Mouse (Mus musculus) brain, embryonic 14.5 days (tissue): ENCODE data around the gene Creb3. TPM values are rescaled to one million over a fixed set of nuclear protein-coding genes. Genes with fewer than 3 reads are reported as not detected.

ENCODE experiments used
- DNase-seq: peaks from one replicate; pipeline ENCODE4 v3.0.0-alpha.2; 2011; ENCODE audit warnings: low read depth
- CTCF ChIP-seq: fragments of 200-500 bp; IDR thresholded peaks from 2 replicates; pipeline ENCODE4 v1.5.1; 2012; ENCODE audit warnings: inconsistent platforms, mild to moderate bottlenecking, moderate library complexity, borderline replicate concordance; ENCODE audit not compliant: insufficient read depth, insufficient read length; ENCODE audit errors: extremely low read depth
- POLR2A ChIP-seq: fragments of 200-500 bp; IDR thresholded peaks from 2 replicates; pipeline ENCODE4 v1.6.1; 2012; ENCODE audit warnings: mild to moderate bottlenecking, inconsistent platforms, borderline replicate concordance; ENCODE audit not compliant: poor library complexity, insufficient read depth, insufficient read length, severe bottlenecking; ENCODE audit errors: extremely low read depth
- polyA plus RNA-seq: library from polyadenylated mRNA; depleted of rRNA; stranded (reverse); fragments of >200 nt; gene quantifications from 2 replicates; pipeline ENCODE4 v1.2.3, GENCODE M21; 2012

The Creb3 gene
- polyA plus RNA-seq, 1 experiment, result 47.9 TPM

- DNase-seq, result no peak
- TF ChIP-seq POLR2A (no peak), CTCF (no peak)
Observed at GRCm38 (mm10) chr4:43579731-43580130, 17.6 kb downstream of the Creb3 start.

GRCm38 (mm10) chr4:43580721-43581120, 18.6 kb downstream of the Creb3 start:
- DNase-seq, result no peak
- TF ChIP-seq POLR2A, result no peak
- TF ChIP-seq CTCF, result no peak

GRCm38 (mm10) chr4:43581381-43581780, 19.2 kb downstream of the Creb3 start:
- no peak for DNase-seq
- TF ChIP-seq POLR2A (no peak), CTCF (no peak)

GRCm38 (mm10) chr4:43582241-43582640, 20.1 kb downstream of the Creb3 start:
- DNase-seq, result no peak
- TF ChIP-seq CTCF (no peak), POLR2A (no peak)

- TF ChIP-seq POLR2A (no peak), CTCF (no peak)
- no peak for DNase-seq
Observed at GRCm38 (mm10) chr4:43583421-43583820, 21.3 kb downstream of the Creb3 start.

GRCm38 (mm10) chr4:43584444-43585416, 22.6 kb downstream of the Creb3 start, which contains the start of gene Msmp:
Gene Msmp (minus strand): TSS chr4:43584494.
- TF ChIP-seq POLR2A (no peak), CTCF (no peak)
- DNase-seq, result no peak

- DNase-seq, result no peak
- TF ChIP-seq CTCF, result no peak
- TF ChIP-seq POLR2A, result no peak
Observed at GRCm38 (mm10) chr4:43585682-43586081, 23.6 kb downstream of the Creb3 start.

- TF ChIP-seq CTCF (no peak), POLR2A (no peak)
Observed at GRCm38 (mm10) chr4:43586411-43586810, 24.3 kb downstream of the Creb3 start.

GRCm38 (mm10) chr4:43587681-43588080, 25.5 kb downstream of the Creb3 start:
- TF ChIP-seq CTCF (no peak), POLR2A (no peak)

More at GRCm38 (mm10) chr4:43586411-43586810, 24.3 kb downstream of the Creb3 start:
- no peak for DNase-seq

GRCm38 (mm10) chr4:43591543-43591942, 29.4 kb downstream of the Creb3 start:
- TF ChIP-seq CTCF (no peak), POLR2A (no peak)
- DNase-seq, result no peak

More at GRCm38 (mm10) chr4:43587681-43588080, 25.5 kb downstream of the Creb3 start:
- DNase-seq, result no peak

- no peak for DNase-seq
- TF ChIP-seq CTCF, result no peak
- TF ChIP-seq POLR2A, result no peak
Observed at GRCm38 (mm10) chr4:43591961-43592360, 29.8 kb downstream of the Creb3 start.
